Mouse (Mus musculus) liver, embryonic 15.5 days (tissue): ENCODE measurements around the gene Slc25a42. TPM values are rescaled to one million over a fixed set of nuclear protein-coding genes. Genes with fewer than 3 reads are reported as not detected.

Source experiments
- ATAC-seq: fragments of 200-750 bp; cut with Nextera tagmentation; 2 replicates; pipeline ENCODE4 v1.8.0; 2017; ENCODE audit warnings: moderate number of reproducible peaks, mild to moderate bottlenecking, moderate library complexity; ENCODE audit not compliant: insufficient read depth
- H3K27ac ChIP-seq: fragments of 300-500 bp; sonication (generic); replicated peaks from 2 replicates; pipeline ENCODE4 v1.5.1; 2015; ENCODE audit warnings: mild to moderate bottlenecking, inconsistent platforms
- H3K27me3 ChIP-seq: fragments of 300-500 bp; sonication (generic); 2 replicates; pipeline ENCODE4 v1.6.1; 2015; ENCODE audit warnings: mild to moderate bottlenecking, inconsistent platforms
- H3K36me3 ChIP-seq: fragments of 300-500 bp; sonication (generic); replicated peaks from 2 replicates; pipeline ENCODE4 v1.6.1; 2015; ENCODE audit warnings: moderate library complexity, mild to moderate bottlenecking, inconsistent platforms
- H3K4me1 ChIP-seq: fragments of 300-500 bp; sonication (generic); replicated peaks from 2 replicates; pipeline ENCODE4 v1.6.1; 2015; ENCODE audit warnings: inconsistent platforms
- H3K4me2 ChIP-seq: fragments of 300-500 bp; sonication (generic); 2 replicates; pipeline ENCODE4 v1.6.1; 2015; ENCODE audit warnings: moderate library complexity, mild to moderate bottlenecking, inconsistent platforms
- H3K4me3 ChIP-seq: fragments of 300-500 bp; sonication (generic); replicated peaks from 2 replicates; pipeline ENCODE4 v1.5.1; 2015; ENCODE audit warnings: mild to moderate bottlenecking, inconsistent platforms
- H3K9ac ChIP-seq: fragments of 300-500 bp; sonication (generic); 2 replicates; pipeline ENCODE4 v1.6.1; 2015; ENCODE audit warnings: moderate library complexity, mild to moderate bottlenecking, inconsistent platforms
- H3K9me3 ChIP-seq: fragments of 300-500 bp; sonication (generic); replicated peaks from 2 replicates; pipeline ENCODE4 v1.6.1; 2016; ENCODE audit warnings: inconsistent platforms
- WGBS: fragments of 180-500 bp; shearing (Covaris S2); methylation state at CpG from one replicate; pipeline ENCODE4 v1.1.7; 2015; ENCODE audit warnings: mixed read lengths; ENCODE audit not compliant: insufficient replicate concordance; 5-methylcytosine and 5-hydroxymethylcytosine counted together
- polyA plus RNA-seq: library from polyadenylated mRNA; unstranded; fragments of >200 nt; fragmentation: Nextera tagmentation; extraction: Ambion mirVana; gene quantifications from 2 replicates; pipeline ENCODE4 v1.2.1, GENCODE M21; 2015

Gene Slc25a42
- polyA plus RNA-seq, 1 experiment from 2014 or later: 8.0 TPM

DNA sequence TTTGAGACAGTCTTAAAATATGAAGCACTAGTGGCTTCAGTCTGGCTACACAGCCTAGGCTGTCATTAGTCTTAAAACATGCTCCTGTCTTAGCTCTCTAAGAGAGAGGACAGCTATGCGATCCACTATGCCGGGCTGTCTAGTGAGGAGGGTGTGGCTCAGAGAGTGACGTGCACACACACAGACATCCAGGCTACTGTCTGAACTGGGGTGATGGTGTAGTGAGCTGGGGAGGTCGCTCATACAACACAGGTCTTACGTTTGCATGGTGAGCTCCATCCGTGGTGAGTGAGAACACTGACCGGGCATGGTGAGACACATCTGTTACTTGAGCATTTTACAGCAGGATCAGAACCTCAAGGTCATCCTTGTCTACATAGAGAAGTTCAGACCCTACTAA is 40.9 kb downstream of the Slc25a42 start:
- peaks cover 15% of the 10 kb centered on the region for H3K27me3 ChIP-seq
- H3K9ac ChIP-seq: no peak overlapping the region
- peak overlapping the region; percentile 71 for H3K4me2 ChIP-seq
- H3K36me3 ChIP-seq: 0 out of 2 replicates have a peak, but pooled peaks cover 2% of the 10 kb centered on the region
- H3K4me3 ChIP-seq: no peak overlapping the region
- H3K4me1 ChIP-seq: peaks cover 53% of the 10 kb centered on the region
- WGBS: 51% methylated on average over 7 of the region's 7 CpGs
- no peak for ATAC-seq
- H3K27ac ChIP-seq: peak overlapping the region; percentile 68
- no peaks in the 10 kb centered on the region for H3K9me3 ChIP-seq

DNA sequence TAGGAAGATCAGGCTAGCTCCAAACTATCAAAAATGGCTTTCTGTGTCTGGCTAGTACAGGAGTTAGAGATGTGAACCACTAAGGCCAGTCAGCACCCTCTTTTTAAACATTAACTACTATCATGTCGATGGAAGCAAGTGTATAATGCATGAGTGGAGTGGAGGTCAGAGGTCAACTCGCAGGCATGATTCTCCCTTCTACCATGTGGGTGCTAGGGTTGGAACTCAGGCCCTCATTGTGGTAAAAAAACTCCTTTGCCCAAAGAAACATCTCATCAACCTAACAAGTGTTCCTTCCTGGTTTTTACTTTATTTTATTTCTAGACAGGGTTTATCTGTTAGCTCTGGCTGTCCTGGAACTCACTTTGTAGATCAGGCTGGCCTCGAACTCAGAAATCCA is 41.4 kb downstream of the Slc25a42 start:
- peaks cover 20% of the 10 kb centered on the region for H3K27me3 ChIP-seq
- no peak overlapping the region for H3K4me3 ChIP-seq
- 54% methylated on average over 3 of the region's 3 CpGs for WGBS
- H3K27ac ChIP-seq: 0 out of 2 replicates have a peak overlapping the region, but pooled peaks have one; percentile 68
- H3K36me3 ChIP-seq: 0 out of 2 replicates have a peak, but pooled peaks cover 2% of the 10 kb centered on the region
- no peak for ATAC-seq
- no peak overlapping the region for H3K4me2 ChIP-seq
- H3K9me3 ChIP-seq: no peaks in the 10 kb centered on the region
- no peak overlapping the region for H3K9ac ChIP-seq
- peaks cover 57% of the 10 kb centered on the region for H3K4me1 ChIP-seq

DNA sequence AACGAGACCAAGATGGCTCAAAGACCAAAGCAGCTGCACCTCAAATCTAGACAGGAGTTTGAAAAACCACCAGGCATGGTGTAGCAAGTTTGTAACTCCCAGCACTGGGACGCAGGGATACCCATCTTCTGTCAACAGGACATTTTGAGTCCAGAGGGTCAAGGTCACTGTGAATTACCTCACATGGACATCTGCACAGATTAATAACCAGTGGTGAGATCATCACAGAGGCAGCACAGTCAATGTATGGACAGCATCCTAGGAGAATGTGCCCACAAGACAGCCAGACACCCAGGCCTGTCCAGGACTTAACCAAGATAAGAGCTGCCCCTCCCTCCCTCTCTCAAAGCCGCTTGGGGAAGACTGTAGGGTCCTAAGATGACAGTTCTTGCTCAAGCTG is 42.0 kb downstream of the Slc25a42 start:
- WGBS: 54% methylated on average over 3 of the region's 3 CpGs
- Histone ChIP-seq H3K9ac (no peak overlapping the region), H3K4me2 (no peak overlapping the region), H3K4me3 (no peak overlapping the region), H3K9me3 (no peaks in the 10 kb centered on the region), H3K27ac (no peak overlapping the region), H3K27me3 (peaks cover 27% of the 10 kb centered on the region), H3K4me1 (peaks cover 63% of the 10 kb centered on the region), H3K36me3 (no peaks in the 10 kb centered on the region)
- ATAC-seq: no peak

- Histone ChIP-seq H3K9me3 (no peaks in the 10 kb centered on the region), H3K27me3 (peaks cover 35% of the 10 kb centered on the region), H3K27ac (no peak overlapping the region), H3K4me1 (peaks cover 38% of the 10 kb centered on the region), H3K4me2 (peak overlapping the region; percentile 57), H3K4me3 (0 out of 2 replicates have a peak overlapping the region, but pooled peaks have one; percentile 11), H3K9ac (no peak overlapping the region), H3K36me3 (no peaks in the 10 kb centered on the region)
- under 1% methylated on average over 21 of the region's 21 CpGs for WGBS
- ATAC-seq: peak; percentile 57; the same call in 1 of the 2 replicates
These were observed 45.5 kb downstream of the Slc25a42 start for GRCm38 (mm10) chr8:70166504-70167110.

- no peaks in the 10 kb centered on the region for H3K9me3 ChIP-seq
- no peak overlapping the region for H3K4me2 ChIP-seq
- ATAC-seq: no peak
- H3K9ac ChIP-seq: no peak overlapping the region
- no peaks in the 10 kb centered on the region for H3K36me3 ChIP-seq
- peaks cover 28% of the 10 kb centered on the region for H3K4me1 ChIP-seq
- no peak overlapping the region for H3K4me3 ChIP-seq
- H3K27ac ChIP-seq: no peak overlapping the region
- peaks cover 58% of the 10 kb centered on the region for H3K27me3 ChIP-seq
- 72% methylated on average over 3 of the region's 3 CpGs for WGBS
These were observed 48.8 kb downstream of the Slc25a42 start for GRCm38 (mm10) chr8:70163316-70163715.

GRCm38 (mm10) chr8:70160015-70160414 is 52.1 kb downstream of the Slc25a42 start:
- no peaks in the 10 kb centered on the region for H3K36me3 ChIP-seq
- peaks cover 18% of the 10 kb centered on the region for H3K4me1 ChIP-seq
- H3K9ac ChIP-seq: no peak overlapping the region
- WGBS: 36% methylated on average over 13 of the region's 13 CpGs
- no peak overlapping the region for H3K4me2 ChIP-seq
- no peaks in the 10 kb centered on the region for H3K9me3 ChIP-seq
- ATAC-seq: no peak
- H3K4me3 ChIP-seq: no peak overlapping the region
- H3K27me3 ChIP-seq: peaks cover 57% of the 10 kb centered on the region
- no peak overlapping the region for H3K27ac ChIP-seq

GRCm38 (mm10) chr8:70159211-70159610 is 52.9 kb downstream of the Slc25a42 start:
- Histone ChIP-seq H3K4me3 (no peak overlapping the region), H3K9ac (no peak overlapping the region), H3K27me3 (peaks cover 52% of the 10 kb centered on the region), H3K9me3 (no peaks in the 10 kb centered on the region), H3K27ac (no peak overlapping the region), H3K4me1 (peaks cover 18% of the 10 kb centered on the region), H3K4me2 (no peak overlapping the region), H3K36me3 (no peaks in the 10 kb centered on the region)
- no peak for ATAC-seq
- WGBS: 61% methylated on average over 4 of the region's 4 CpGs

DNA sequence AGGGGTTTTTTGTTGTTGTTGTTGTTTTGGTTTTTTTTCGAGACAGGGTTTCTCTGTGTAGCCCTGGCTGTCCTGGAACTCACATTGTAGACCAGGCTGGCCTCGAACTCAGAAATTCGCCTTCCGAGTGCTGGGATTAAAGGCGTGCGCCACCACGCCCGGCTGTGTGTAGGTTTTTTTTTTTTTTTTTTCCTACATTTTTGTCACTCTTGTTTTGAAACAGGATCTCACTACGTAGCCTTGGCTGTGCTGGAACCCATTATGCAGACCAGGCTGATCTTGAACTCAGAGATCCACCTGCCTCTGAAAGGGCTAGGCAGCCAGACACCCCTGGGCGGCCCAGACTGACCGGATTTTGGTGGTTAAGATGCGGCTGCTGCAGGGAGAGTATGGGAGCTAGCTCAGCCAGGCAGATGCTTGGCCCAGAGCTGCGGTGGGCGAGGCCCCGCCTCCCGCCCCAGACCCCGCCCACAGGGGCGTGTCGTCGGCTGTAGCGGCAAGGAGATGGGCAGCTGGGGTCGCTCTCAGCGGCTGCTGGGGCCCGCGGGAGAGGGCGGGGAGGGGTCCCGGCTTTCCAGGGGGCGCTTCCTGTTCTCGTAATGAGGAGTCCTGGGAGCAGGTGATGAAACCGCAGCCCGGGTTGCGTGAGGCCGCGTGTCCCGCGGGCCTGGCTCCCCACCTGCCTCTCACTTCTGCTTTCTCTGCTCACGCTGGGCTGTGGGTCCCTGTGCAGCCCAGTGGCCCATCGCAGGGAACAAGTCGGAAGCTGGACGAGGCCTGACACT is 53.8 kb downstream of the Slc25a42 start:
- Histone ChIP-seq H3K27ac (no peak overlapping the region), H3K36me3 (no peaks in the 10 kb centered on the region), H3K4me3 (peak overlapping the region; percentile 64), H3K9me3 (no peaks in the 10 kb centered on the region), H3K27me3 (peaks cover 59% of the 10 kb centered on the region), H3K9ac (peak overlapping the region; percentile 31; the same call in 1 of the 2 replicates), H3K4me2 (peak overlapping the region; percentile 90), H3K4me1 (peaks cover 18% of the 10 kb centered on the region)
- 7% methylated on average over 40 of the region's 40 CpGs for WGBS
- peak; percentile 67 for ATAC-seq

- no peaks in the 10 kb centered on the region for H3K9me3 ChIP-seq
- ATAC-seq: no peak
- no peak overlapping the region for H3K9ac ChIP-seq
- H3K36me3 ChIP-seq: no peaks in the 10 kb centered on the region
- no peak overlapping the region for H3K27ac ChIP-seq
- H3K4me1 ChIP-seq: peaks cover 25% of the 10 kb centered on the region
- H3K4me2 ChIP-seq: no peak overlapping the region
- H3K27me3 ChIP-seq: peaks cover 63% of the 10 kb centered on the region
- H3K4me3 ChIP-seq: no peak overlapping the region
- WGBS: 68% methylated on average over 1 of the region's 1 CpGs
These were observed 54.8 kb downstream of the Slc25a42 start for GRCm38 (mm10) chr8:70157240-70157800.

- H3K4me2 ChIP-seq: peak overlapping the region; percentile 55
- no peak overlapping the region for H3K27ac ChIP-seq
- peaks cover 42% of the 10 kb centered on the region for H3K27me3 ChIP-seq
- H3K36me3 ChIP-seq: no peaks in the 10 kb centered on the region
- H3K9me3 ChIP-seq: no peaks in the 10 kb centered on the region
- no peak overlapping the region for H3K9ac ChIP-seq
- ATAC-seq: peak; percentile 86
- H3K4me3 ChIP-seq: 0 out of 2 replicates have a peak overlapping the region, but pooled peaks have one; percentile 20
- H3K4me1 ChIP-seq: peaks cover 22% of the 10 kb centered on the region
- WGBS: 16% methylated on average over 22 of the region's 22 CpGs
These were observed 59.4 kb downstream of the Slc25a42 start for GRCm38 (mm10) chr8:70152537-70153257.

GRCm38 (mm10) chr8:70150158-70150557 is 61.9 kb downstream of the Slc25a42 start:
- H3K4me1 ChIP-seq: peaks cover 19% of the 10 kb centered on the region
- no peak overlapping the region for H3K4me3 ChIP-seq
- peaks cover 18% of the 10 kb centered on the region for H3K27me3 ChIP-seq
- no peak overlapping the region for H3K27ac ChIP-seq
- 24% methylated on average over 13 of the region's 13 CpGs for WGBS
- H3K9ac ChIP-seq: no peak overlapping the region
- no peaks in the 10 kb centered on the region for H3K9me3 ChIP-seq
- H3K4me2 ChIP-seq: no peak overlapping the region
- no peak for ATAC-seq
- H3K36me3 ChIP-seq: peaks cover 17% of the 10 kb centered on the region
